Mouse (Mus musculus) liver, embryonic 16.5 days (tissue): Measurements from ENCODE around the gene Gpr142. TPM values are rescaled to one million over a fixed set of nuclear protein-coding genes. Genes with fewer than 3 reads are reported as not detected.
A peak's percentile ranks its signal among the peaks of the same experiment; 100 is the strongest.

Experiments
- ATAC-seq: fragments of 200-750 bp; cut with Nextera tagmentation; 2 replicates; pipeline ENCODE4 v1.8.0; 2017; ENCODE audit warnings: low read depth, mild to moderate bottlenecking, moderate number of reproducible peaks, moderate library complexity
- H3K27ac ChIP-seq: fragments of 300-500 bp; sonication (generic); 2 replicates; pipeline ENCODE4 v1.5.1; 2014; ENCODE audit warnings: mild to moderate bottlenecking, low read length
- H3K27me3 ChIP-seq: fragments of 300-500 bp; sonication (generic); 2 replicates; pipeline ENCODE4 v1.6.1; 2014; ENCODE audit warnings: low read depth, low read length, mixed read lengths; ENCODE audit not compliant: control insufficient read depth, insufficient read depth
- H3K36me3 ChIP-seq: fragments of 300-500 bp; sonication (generic); 2 replicates; pipeline ENCODE4 v1.6.1; 2014; ENCODE audit warnings: mild to moderate bottlenecking; ENCODE audit not compliant: control insufficient read depth, insufficient read depth
- H3K4me1 ChIP-seq: fragments of 300-500 bp; sonication (generic); 2 replicates; pipeline ENCODE4 v1.6.1; 2014; ENCODE audit warnings: low read depth, low read length, mixed read lengths; ENCODE audit not compliant: control insufficient read depth
- H3K4me2 ChIP-seq: fragments of 300-500 bp; sonication (generic); 2 replicates; pipeline ENCODE4 v1.6.1; 2014; ENCODE audit warnings: low read depth, low read length, mixed read lengths
- H3K4me3 ChIP-seq: fragments of 300-500 bp; sonication (generic); 2 replicates; pipeline ENCODE4 v1.5.1; 2014; ENCODE audit warnings: low read depth, mild to moderate bottlenecking, low read length
- H3K9ac ChIP-seq: fragments of 300-500 bp; sonication (generic); 2 replicates; pipeline ENCODE4 v1.6.1; 2014; ENCODE audit warnings: low read depth, low read length
- H3K9me3 ChIP-seq: fragments of 300-500 bp; sonication (generic); replicated peaks from 2 replicates; pipeline ENCODE4 v1.6.1; 2016; ENCODE audit warnings: low read length; ENCODE audit not compliant: control insufficient read depth
- WGBS: fragments of 180-500 bp; shearing (Covaris S2); extraction: QIAGEN DNeasy Blood & Tissue Kit; methylation state at CpG from one replicate; pipeline ENCODE4 v1.1.7; 2014; ENCODE audit not compliant: insufficient replicate concordance; 5-methylcytosine and 5-hydroxymethylcytosine counted together
- polyA plus RNA-seq: library from polyadenylated mRNA; unstranded; fragments of >200 nt; fragmentation: Nextera tagmentation; extraction: Ambion mirVana; gene quantifications from 2 replicates; pipeline ENCODE4 v1.2.1, GENCODE M21; 2015

Gpr142 gene
- polyA plus RNA-seq, 1 experiment from 2014 or later, result not detected

DNA sequence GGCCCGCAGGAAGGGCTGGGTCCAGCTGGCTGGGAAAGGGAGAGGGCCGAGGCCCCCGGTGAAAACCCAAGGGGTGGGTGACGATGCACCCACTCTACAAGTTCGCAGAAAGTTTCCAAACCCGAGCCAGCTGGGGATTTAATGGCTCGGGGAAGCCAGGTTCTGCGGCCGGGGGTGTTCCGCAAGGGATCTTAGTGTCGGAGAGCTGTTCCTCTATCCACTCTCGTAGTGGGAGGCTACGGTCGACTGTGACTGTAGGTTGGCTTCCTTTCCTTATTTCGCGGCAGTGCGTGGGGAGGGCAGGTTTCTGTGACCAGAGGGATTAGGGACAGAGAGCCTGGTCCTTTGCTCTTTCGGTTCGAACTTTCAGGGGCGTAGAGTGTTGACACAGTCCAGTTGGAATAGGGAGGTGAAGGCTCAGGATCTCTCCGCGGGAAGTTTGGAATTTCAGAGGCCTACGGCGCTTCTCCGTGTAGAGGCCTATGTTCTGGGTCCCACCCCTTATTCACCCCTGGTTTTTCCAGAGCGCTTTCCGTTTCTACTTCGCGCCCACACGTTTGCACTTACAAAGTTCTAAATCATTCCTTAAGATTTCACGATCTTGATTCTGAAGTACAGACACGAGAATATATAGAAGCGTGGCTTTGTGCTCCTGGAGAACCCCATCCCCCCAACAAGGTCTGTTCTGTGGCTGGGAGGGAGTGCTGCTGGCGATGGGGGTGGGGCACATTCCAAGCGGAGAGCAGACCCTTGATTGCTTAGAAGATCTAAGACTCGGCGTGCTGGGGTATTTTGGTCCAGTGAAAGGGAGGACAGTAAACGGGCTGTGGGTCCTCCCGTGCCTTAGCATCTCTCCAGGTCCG lies 53.8 kb downstream of the Gpr142 start:
- H3K27me3 ChIP-seq, result peaks cover 45% of the 10 kb centered on the region
- peak overlapping the region; percentile 64 for H3K4me2 ChIP-seq
- no peak for ATAC-seq

GRCm38 (mm10) chr11:114853174-114853838 lies 54.6 kb downstream of the Gpr142 start:
- no peaks in the 10 kb centered on the region for H3K9me3 ChIP-seq
- peak overlapping the region; percentile 64 for H3K4me2 ChIP-seq
- H3K4me3 ChIP-seq, result peak overlapping the region; percentile 60
- no peak overlapping the region for H3K27ac ChIP-seq
- peaks cover 45% of the 10 kb centered on the region for H3K27me3 ChIP-seq
- 18% methylated on average over 7 of the region's 7 CpGs for WGBS
- no peaks in the 10 kb centered on the region for H3K36me3 ChIP-seq
- ATAC-seq, result no peak
- H3K9ac ChIP-seq, result peak overlapping the region; percentile 28; the same call in 1 of the 2 replicates
- peaks cover 3% of the 10 kb centered on the region for H3K4me1 ChIP-seq

More for the DNA sequence above, 53.8 kb downstream of the Gpr142 start:
- Histone ChIP-seq H3K9ac (peak overlapping the region; percentile 63), H3K36me3 (no peaks in the 10 kb centered on the region), H3K4me1 (peaks cover 3% of the 10 kb centered on the region), H3K4me3 (peak overlapping the region; percentile 60), H3K27ac (peak overlapping the region; percentile 83), H3K9me3 (no peaks in the 10 kb centered on the region)
- WGBS, result 2% methylated on average over 40 of the region's 40 CpGs

GRCm38 (mm10) chr11:114854581-114854980 lies 55.9 kb downstream of the Gpr142 start:
- no peak overlapping the region for H3K4me3 ChIP-seq
- ATAC-seq, result no peak
- H3K4me1 ChIP-seq, result peaks cover 3% of the 10 kb centered on the region
- WGBS, result 59% methylated on average over 6 of the region's 6 CpGs
- no peaks in the 10 kb centered on the region for H3K36me3 ChIP-seq
- no peak overlapping the region for H3K9ac ChIP-seq
- H3K4me2 ChIP-seq, result no peak overlapping the region
- H3K9me3 ChIP-seq, result no peaks in the 10 kb centered on the region
- no peak overlapping the region for H3K27ac ChIP-seq
- peaks cover 42% of the 10 kb centered on the region for H3K27me3 ChIP-seq

- Histone ChIP-seq H3K27ac (no peak overlapping the region), H3K4me2 (no peak overlapping the region), H3K9ac (no peak overlapping the region), H3K4me3 (no peak overlapping the region), H3K27me3 (peaks cover 26% of the 10 kb centered on the region), H3K4me1 (no peaks in the 10 kb centered on the region; the same call in none of the 2 replicates), H3K9me3 (no peaks in the 10 kb centered on the region), H3K36me3 (no peaks in the 10 kb centered on the region)
- no peak for ATAC-seq
- 69% methylated on average over 5 of the region's 5 CpGs for WGBS
These were observed 57.4 kb downstream of the Gpr142 start for GRCm38 (mm10) chr11:114856125-114856524.

Other genes starting within 250 kb of the Gpr142 start
- gene Rpl38, start 130.4 kb upstream of the Gpr142 start, polyA plus RNA-seq, result 598 and 706 TPM in 2 replicates
- gene Ttyh2, start 123.5 kb upstream of the Gpr142 start, polyA plus RNA-seq, result 11.5 and 15.3 TPM in 2 replicates
- 0.63 and 1.4 TPM in 2 replicates for gene Dnaic2, start 71.5 kb upstream of the Gpr142 start, polyA plus RNA-seq
- gene Kif19a, start 33.5 kb upstream of the Gpr142 start, polyA plus RNA-seq, result 0.09 and 0.17 TPM in 2 replicates
- gene Btbd17, start 3.0 kb upstream of the Gpr142 start, polyA plus RNA-seq, result not detected in 2 replicates
- 19.5 and 20.2 TPM in 2 replicates for gene Gprc5c, start 52.2 kb downstream of the Gpr142 start, polyA plus RNA-seq
- 5.9 and 6.2 TPM in 2 replicates for gene Cd300a, start 91.1 kb downstream of the Gpr142 start, polyA plus RNA-seq
- gene Cd300lb, start 135.5 kb downstream of the Gpr142 start, polyA plus RNA-seq, result 1.5 and 1.9 TPM in 2 replicates
- 0.14 TPM in 1 of 2 replicates, not detected in the other for gene Cd300c, start 170.2 kb downstream of the Gpr142 start, polyA plus RNA-seq
- 0.97 and 1.3 TPM in 2 replicates for gene Cd300ld, start 191.0 kb downstream of the Gpr142 start, polyA plus RNA-seq
- 9.8 and 11.1 TPM in 2 replicates for gene Cd300c2, start 203.0 kb downstream of the Gpr142 start, polyA plus RNA-seq
- gene Cd300ld2, start 217.3 kb downstream of the Gpr142 start, polyA plus RNA-seq, result not detected in 2 replicates
- gene Cd300ld4, start 228.1 kb downstream of the Gpr142 start, polyA plus RNA-seq, result not detected in 2 replicates
- not detected in 2 replicates for gene Cd300ld5, start 238.8 kb downstream of the Gpr142 start, polyA plus RNA-seq
- not detected in 2 replicates for gene Cd300ld3, start 249.5 kb downstream of the Gpr142 start, polyA plus RNA-seq